Mouse (Mus musculus) gastrocnemius, postnatal 14 days (tissue): ENCODE measurements at regions not wholly inside any gene's neighbourhood (a gene's known extent, or its start where the extent isn't known, plus 50 kb on each side); places are given as distances from the start of the nearest gene placed in this dataset.

Source experiments
- DNase-seq: peaks from one replicate; pipeline ENCODE4 v3.0.0; 2021; ENCODE audit warnings: mixed read lengths
- intact Hi-C: fragments of 180-260 bp; cut with DNase I; formaldehyde crosslinking; loops from one replicate; pipeline ENCODE4 v1.15.1; 2025; ENCODE audit warnings: low total_unique reads

GRCm38 (mm10) chr8:128559004-128559662 lies 126.3 kb upstream of the Itgb1 start:
- intact Hi-C loops, result no loop called here
- no peak for DNase-seq

- intact Hi-C loops, result no loop called here
- DNase-seq, result no peak
These were observed 125.0 kb upstream of the Itgb1 start for GRCm38 (mm10) chr8:128560418-128560817.

GRCm38 (mm10) chr8:128561016-128561415 lies 124.4 kb upstream of the Itgb1 start:
- no peak for DNase-seq
- intact Hi-C loops, result no loop called here

- intact Hi-C loops, result no loop called here
- DNase-seq, result peak; percentile 14
These were observed 122.8 kb upstream of the Itgb1 start for GRCm38 (mm10) chr8:128562625-128563024.

GRCm38 (mm10) chr8:128563744-128564143 lies 121.7 kb upstream of the Itgb1 start:
- intact Hi-C loops, result no loop called here
- no peak for DNase-seq

GRCm38 (mm10) chr8:128572291-128572690 lies 113.2 kb upstream of the Itgb1 start:
- no peak for DNase-seq
- intact Hi-C loops, result no loop called here

DNA sequence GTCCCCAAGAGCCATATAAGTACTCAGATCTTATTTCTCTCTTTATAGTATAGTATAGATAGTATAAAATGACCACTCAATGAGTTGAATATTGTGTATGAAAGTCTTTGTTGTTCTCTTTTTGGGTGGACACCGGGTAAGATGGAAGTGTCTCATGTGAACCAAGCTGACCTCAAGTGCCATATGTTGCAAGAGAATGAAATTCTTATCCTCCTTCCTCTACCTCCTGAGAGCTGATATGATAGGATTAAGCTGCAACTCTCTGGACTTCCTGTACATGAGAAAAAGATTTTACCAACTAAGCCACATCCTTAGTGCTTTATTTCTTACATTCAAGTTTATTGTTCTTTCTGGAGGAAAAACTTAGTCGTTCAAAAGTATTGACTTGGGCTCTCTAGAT lies 91.3 kb upstream of the Itgb1 start:
- intact Hi-C loops, result no loop called here

GRCm38 (mm10) chr8:128594780-128595179 lies 90.7 kb upstream of the Itgb1 start:
- DNase-seq, result peak; percentile 5
- intact Hi-C loops, result no loop called here

More for the DNA sequence above, 91.3 kb upstream of the Itgb1 start:
- DNase-seq, result no peak

DNA sequence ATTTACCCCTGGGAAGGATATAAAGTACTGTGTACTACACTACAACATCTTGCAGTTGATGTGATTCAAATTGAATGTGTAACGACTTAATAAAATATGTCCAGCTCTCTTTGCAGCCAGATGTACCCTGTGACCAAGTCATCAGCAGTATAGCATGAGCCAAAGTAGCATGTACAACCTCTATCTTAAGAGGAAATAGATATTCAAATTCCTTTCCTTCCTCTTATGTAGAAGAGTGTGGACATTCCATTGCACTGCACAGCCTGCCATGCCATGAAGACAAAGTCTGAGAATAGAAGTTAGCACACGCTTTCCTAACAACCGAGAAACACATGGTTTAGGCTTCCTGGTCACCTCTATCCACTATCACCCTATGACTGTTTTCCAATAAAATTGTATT lies 79.9 kb upstream of the Itgb1 start:
- intact Hi-C loops, result no loop called here
- DNase-seq, result no peak

DNA sequence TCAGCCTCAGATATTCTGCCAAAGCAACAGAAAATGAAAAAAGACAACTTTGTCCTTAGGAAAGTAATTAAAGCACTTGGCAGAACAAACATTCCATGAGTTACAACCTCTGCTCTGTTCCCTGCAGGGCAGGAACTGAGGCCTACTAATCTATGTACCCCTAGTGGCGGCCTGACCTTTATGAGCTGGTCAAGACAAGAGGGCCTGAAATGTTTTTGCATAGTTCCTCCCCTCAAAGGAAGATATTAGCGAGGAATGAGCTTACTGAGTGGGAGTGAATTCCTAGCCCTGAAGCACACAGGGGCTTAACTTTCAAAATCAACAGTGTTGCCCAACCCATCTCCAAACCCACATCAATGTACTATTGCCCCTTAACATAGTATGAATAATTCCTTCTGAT lies 76.6 kb upstream of the Itgb1 start:
- DNase-seq, result no peak
- intact Hi-C loops, result no loop called here

GRCm38 (mm10) chr8:128612607-128613006 lies 72.8 kb upstream of the Itgb1 start:
- intact Hi-C loops, result no loop called here

DNA sequence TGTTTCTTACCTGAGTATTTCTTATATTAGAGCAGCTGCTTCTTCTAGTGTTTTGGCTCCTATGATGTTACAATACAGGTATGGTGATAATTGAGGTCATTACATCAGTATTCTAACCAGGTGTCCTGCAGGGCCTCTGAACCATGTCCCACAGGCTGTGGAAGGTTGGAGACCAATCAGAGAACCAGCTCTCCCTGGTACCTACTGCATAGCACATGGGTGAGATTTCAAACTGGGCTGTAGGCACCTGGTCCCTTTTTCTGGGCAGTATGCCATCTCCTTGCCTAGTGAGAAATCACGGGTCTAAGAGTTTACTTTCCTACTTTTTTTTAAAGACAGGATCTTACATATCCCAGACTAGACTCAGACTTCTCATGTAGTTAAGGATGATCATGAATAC lies 67.6 kb upstream of the Itgb1 start:
- intact Hi-C loops, result no loop called here

More at GRCm38 (mm10) chr8:128612607-128613006, 72.8 kb upstream of the Itgb1 start:
- no peak for DNase-seq

DNA sequence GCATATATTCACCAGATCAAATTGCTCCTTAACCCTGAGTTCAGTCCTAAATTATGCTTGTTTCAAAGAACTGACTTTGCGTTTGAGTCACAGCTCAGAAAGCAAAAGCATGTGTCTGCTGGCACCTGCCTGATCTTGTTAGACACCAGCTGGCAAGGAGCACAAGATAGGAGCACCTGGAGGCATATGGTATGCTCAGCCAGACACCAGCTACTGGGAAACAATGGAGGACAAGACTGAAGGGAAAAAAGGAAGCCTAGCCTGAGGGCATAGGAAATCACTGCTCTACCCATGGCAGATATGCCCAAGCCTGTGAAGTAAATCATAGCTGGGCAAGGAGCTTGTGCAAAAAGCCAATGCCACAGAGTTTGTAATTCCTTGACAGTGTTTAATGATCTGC lies 66.4 kb upstream of the Itgb1 start:
- no peak for DNase-seq
- intact Hi-C loops, result no loop called here

More for the DNA sequence above, 67.6 kb upstream of the Itgb1 start:
- no peak for DNase-seq
